Mouse (Mus musculus) cerebellum, adult 9-11 months (tissue): Measurements from ENCODE around the gene Il34.
"Not testable (repeated sequence)": the region's sequence is repeated elsewhere in the genome, so short reads cannot be mapped to it uniquely, and the experiment has no call there.

ENCODE experiments used
- DNase-seq: peaks from one replicate; pipeline ENCODE4 v3.0.0; 2022

Gene Il34

DNA sequence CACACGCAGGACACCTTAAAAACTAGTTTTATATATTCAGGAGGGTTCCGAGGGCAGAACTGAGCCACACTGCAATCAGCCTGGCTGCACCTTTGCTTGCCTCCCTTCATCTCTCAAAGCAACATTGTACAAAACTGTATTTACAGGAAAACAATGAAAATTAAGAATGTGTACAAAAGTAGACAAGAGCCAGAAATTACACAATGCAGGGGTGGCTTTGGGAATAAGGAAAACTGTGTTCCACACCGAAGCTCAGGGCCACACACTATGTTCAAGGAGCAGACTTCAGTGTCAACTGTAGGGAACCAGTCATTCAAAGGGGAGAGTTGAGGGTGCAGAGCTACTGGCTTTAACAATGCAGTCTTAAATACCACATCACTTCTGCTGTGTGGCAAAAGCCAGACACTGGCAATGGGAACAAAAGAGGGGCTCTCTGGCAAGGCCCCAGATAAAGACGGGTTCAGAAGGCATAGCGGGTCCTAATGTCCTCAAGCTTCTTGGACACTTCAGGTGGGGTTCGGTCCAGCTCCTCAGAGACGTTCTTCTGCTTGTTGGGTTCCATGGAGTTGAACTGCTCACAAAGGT is 4.8 kb upstream of the Il34 start:
- DNase-seq, result no peak

DNA sequence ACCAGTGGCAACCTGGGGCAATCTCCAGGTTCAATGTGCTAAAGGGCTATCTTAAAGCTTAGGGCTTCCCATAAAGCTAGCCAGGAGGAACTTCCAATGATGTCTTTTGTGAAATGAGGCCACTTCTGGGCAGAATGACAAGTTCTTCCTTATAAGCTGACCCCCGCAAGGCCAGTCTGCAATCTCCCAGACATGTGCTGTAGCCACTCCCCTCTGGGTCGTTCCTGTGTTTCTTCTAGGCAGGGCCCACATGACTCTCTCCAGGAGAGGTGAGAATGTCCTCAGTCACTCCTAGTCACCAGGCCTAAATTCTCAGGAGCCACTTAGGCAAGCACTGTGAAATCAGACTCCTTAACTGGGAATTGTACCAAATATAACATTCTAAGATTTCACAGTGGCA is 4.1 kb upstream of the Il34 start:
- DNase-seq, result no peak

DNA sequence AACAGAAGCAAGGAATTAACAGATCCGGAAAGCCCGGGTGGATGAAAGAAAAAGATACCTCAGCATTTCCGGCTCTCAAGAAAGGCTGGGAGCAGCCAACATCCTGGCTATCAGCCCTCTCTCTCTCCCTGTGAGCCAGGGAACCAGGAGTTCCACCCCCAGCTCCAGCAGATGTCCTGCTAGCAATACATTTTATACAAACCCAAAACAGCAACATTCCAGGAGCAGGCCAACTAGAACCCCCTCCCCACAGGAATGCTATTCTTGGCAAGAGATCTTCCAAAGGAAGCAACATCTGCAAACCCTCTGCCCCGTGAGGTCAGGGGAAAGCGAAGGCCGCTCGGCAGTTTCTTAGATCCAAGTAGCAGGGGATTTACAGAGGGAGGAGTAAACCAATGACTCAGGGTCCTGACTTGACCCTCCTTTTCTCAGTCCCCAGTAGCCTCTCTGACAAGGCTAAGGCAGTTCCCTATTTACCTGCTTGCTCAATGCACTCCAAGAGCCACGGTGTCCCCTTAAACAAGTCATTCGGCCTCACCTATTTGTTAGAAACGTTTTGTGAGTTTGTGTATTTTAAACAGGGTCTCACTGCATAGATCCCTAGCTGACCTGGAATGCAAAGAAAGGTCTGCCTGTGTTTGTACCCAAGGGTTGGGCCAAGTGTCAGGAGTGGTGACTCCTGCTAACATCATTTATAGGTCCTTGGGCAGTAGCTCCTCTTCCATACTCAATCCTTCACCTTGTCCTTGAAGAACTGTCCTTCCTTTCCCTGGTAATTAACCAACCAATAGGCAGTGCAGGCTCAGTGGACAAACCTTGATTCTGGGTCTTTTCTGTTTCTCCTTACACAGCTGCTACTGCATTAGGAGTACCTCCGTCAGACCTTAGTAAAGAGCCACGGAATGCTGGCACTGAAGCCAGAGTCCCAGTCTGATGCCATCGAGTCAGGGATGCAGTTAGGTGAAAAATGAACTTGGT is 3.1 kb upstream of the Il34 start:
- DNase-seq, result no peak

DNA sequence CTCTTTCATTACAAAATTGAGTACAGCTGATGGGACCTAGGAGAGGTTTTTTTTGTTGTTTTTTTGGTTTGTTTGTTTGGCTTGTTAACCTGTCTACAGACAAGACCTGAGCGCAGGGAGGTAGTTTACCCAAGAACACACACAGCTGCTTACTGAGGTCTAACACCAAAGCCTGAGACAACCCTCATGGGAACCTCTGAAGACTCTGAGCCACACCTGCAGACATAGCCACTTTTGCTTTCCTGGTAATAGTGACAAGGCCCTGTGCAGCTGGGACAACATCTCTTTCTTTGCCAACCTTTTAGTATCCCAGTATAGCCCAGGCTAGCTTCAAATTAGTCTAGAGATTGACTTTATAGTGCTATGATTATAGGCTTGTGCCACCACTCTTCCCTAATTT is 422 bp upstream of the Il34 start:
- no peak for DNase-seq

GRCm38 (mm10) chr8:110804825-110805514 is 754 bp downstream of the Il34 start:
- DNase-seq, result no peak

DNA sequence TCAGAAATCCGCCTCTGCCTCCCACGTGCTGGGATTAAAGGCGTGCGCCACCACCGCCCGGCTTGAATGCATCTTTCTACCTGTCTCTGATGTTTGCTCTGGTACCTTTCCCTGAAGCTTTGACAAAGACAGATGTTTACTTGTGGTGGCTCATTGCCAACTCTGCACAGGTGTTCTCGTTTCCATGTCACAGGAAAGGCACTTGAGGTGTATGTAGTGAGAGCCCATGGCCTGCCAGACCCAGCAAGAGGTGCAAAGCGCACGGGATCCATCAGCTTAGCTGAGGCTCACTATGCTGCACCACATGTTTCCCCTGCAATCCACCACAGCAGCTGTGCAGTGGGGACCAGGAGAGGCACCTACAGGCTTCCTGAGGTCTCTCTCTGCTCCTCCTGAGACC is 1.9 kb downstream of the Il34 start:
- no peak for DNase-seq

GRCm38 (mm10) chr8:110802988-110803387 is 2.7 kb downstream of the Il34 start:
- no peak for DNase-seq

- no peak for DNase-seq
Observed at GRCm38 (mm10) chr8:110797086-110797485, 8.6 kb downstream of the Il34 start.

DNA sequence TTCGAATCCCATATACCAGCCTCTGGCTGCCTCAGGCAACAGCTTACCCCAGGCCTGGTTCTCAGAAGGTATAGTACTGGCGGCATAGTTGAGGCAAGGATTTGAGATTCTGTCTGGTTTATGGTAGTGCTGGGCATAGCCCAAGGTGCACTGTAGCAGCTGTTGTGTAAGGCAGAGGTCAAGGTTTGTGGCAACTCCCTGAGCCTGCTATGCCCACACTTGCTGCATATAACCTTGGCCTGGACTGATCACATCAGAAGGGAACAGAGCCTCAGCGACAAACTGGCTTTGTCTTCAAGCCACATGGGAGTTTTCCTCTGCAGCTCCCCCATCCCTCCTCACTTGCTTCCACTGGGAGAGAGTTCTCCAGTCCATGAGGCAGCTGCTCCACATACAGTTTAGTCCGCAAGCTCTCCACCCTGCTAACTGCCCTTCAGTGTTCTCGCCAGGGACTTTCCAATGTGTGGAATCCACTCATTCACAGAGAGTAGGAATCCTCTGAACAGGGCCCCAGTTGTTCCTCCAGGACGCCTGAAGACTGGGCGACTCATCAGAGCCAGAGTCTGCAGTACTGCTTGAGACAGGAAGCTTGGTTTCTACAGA is 11.3 kb downstream of the Il34 start:
- no peak for DNase-seq

GRCm38 (mm10) chr8:110793936-110794335 is 11.8 kb downstream of the Il34 start:
- no peak for DNase-seq

DNA sequence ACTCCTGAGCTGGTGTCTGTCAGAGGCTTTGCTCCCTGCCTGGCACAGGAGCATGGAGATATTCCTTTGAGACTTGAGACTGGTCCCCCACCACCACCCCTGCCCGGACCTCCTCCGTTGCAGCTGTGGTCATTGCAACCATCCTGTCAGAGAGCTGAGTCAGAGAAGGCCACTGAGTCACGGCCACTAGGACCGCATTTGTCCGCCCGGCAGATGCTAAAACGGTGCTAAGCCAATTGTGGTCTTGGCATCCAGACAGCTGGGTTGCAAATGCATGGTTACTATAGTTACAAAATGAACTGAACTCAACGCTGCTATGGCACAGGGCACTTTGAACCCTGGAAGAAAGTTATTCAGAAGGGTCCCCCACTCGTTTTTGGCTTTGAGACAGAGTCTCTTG is 12.2 kb downstream of the Il34 start:
- no peak for DNase-seq

DNA sequence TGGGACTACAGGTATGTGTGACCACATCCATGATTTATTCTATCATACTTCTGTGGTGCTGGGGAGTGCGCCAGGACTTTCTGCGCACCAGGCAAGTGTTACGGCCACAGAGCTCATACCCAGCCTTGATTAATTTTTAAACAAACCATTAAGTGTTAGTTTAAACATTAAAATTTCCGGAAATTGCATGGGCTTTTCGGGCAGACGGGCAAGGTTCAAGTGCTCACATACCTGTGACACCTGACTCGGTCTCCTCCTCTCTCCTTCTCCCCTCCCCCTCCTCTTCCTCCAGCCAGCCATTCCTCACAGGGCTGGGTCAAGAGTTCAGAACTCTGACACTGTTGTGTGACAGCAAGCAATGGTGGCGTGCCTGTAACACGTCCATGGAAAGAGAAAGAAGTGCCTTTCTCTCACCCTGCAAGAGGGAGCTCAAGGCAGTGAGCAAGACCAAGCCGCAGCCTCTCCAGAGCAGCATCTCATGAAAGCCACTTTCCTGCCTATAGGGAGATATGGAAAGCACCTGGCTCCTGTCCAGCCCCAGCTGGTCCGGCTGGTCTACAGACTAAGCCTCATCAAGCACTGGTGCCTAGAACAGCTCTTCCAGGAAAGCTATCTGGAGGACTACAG is 13.0 kb downstream of the Il34 start:
- no peak for DNase-seq

DNA sequence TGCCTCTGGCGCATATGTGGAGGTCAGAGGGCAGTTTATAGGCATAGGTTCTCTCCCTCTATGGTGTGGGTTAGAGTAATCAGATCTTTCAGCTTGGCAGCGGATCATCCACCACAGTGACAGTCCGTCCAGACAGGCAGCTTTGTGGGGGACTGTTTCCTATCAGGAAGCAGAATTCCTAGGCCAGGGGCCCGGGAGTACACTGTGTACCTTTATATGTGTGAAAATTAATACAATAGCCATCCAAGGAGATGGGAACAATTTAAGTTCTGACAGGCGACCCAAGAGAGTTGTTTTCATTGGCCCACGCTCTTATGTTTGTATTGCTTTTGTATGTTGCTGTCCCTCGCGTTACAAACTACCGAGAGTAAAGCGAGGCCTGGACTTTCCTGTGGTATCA is 14.6 kb downstream of the Il34 start:
- DNase-seq, result no peak

- no peak for DNase-seq
Observed at GRCm38 (mm10) chr8:110790270-110790669, 15.5 kb downstream of the Il34 start.

DNA sequence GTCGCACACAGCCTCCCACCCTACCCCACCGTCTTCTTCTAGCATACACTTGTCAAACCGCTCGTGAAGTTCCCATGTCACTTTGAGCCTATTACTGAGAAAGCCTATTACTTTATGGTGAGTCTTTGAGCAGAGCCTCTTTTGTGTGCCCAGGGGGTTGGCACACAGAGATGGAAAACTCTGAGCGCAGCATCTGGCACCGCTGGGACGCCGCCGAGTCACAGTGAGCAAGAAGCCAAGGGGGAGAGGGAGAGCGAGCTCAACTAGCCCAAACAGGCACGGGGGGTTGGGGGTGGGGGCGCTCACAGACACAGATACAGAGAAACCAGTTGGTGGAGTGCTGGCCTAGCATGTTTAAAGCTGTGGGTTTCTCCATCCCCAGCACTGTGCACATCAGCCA is 16.2 kb downstream of the Il34 start:
- DNase-seq, result no peak

DNA sequence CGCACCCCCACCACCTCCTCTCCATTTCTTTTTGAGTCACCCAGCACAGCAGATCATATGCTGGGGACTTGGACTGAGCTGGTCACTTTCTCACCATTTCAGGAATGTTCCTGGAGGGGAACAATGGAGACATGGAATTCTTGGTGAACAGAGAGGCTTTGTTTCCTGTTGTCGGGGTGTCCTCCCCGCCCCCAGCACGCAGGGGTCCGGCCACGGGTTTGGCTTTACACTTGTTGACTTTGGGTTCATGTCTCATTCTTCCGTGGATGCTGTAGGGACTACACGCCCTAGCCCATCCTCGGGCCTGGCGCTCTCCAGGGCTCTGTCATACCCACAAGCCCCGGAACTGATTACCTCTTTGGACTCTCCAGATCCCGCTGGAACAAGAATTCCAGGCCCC is 16.7 kb downstream of the Il34 start:
- DNase-seq, result no peak

GRCm38 (mm10) chr8:110787411-110787954 is 18.2 kb downstream of the Il34 start:
- DNase-seq, result no peak

GRCm38 (mm10) chr8:110786934-110787333 is 18.8 kb downstream of the Il34 start:
- no peak for DNase-seq

GRCm38 (mm10) chr8:110786501-110786900 is 19.2 kb downstream of the Il34 start:
- DNase-seq, result not testable (repeated sequence)

- DNase-seq, result no peak
Observed at GRCm38 (mm10) chr8:110785366-110785765, 20.4 kb downstream of the Il34 start.

GRCm38 (mm10) chr8:110779924-110780718 is 25.6 kb downstream of the Il34 start:
- no peak for DNase-seq

DNA sequence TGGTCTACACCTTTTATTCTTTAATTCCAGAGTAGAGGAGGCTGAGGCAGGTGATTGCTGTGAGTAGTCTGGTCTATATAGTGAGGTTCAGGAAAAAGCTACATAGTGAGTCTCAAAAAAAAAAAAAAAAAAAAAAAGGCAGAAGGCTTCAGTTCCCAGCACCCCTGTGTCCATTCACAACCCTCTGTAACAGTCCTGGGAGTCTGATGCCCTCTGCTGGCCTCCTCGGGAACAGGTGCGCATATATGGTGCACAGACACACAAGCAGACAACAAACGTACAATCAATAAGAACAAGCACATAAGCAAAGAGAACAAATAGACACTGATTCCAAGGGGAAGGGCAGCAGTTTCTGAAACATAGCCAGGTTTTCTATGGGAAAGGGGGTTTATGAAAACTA is 29.4 kb downstream of the Il34 start:
- DNase-seq, result no peak
